Mouse (Mus musculus) left cerebral cortex, adult 2 months (tissue): ENCODE results near the gene Tnfrsf13c. TPM values are rescaled to one million over a fixed set of nuclear protein-coding genes. Genes with fewer than 3 reads are reported as not detected.

Source experiments
- DNase-seq, 2 experiments: peaks; one replicate each; pipeline ENCODE4 v3.0.0; 2021 to 2022; ENCODE audit warnings: low spot score in 2 of 2, mixed read lengths in 1 of 2; ENCODE audit errors: extremely low spot score in 1 of 2
- H3K27ac ChIP-seq: fragments of 200-600 bp; 2 replicates; pipeline ENCODE4 v1.8.1; 2022
- H3K4me3 ChIP-seq: fragments of 200-600 bp; 2 replicates; pipeline ENCODE4 v1.8.1; 2022
- CTCF ChIP-seq: fragments of 200-600 bp; IDR thresholded peaks from 2 replicates; pipeline ENCODE4 v1.8.1; 2022; ENCODE audit warnings: antibody characterized with exemption, mild to moderate bottlenecking, moderate library complexity
- intact Hi-C: fragments of 180-260 bp; cut with DNase I; formaldehyde crosslinking; loops from one replicate; pipeline ENCODE4 v1.15.1; 2025
- total RNA-seq, 2 experiments: library from RNA; stranded (reverse); gene quantifications; 2 replicates each; pipeline ENCODE4 v1.2.3; 2021

Tnfrsf13c gene
- total RNA-seq, 2 experiments from 2014 or later = 0.29 to 0.47 TPM

DNA sequence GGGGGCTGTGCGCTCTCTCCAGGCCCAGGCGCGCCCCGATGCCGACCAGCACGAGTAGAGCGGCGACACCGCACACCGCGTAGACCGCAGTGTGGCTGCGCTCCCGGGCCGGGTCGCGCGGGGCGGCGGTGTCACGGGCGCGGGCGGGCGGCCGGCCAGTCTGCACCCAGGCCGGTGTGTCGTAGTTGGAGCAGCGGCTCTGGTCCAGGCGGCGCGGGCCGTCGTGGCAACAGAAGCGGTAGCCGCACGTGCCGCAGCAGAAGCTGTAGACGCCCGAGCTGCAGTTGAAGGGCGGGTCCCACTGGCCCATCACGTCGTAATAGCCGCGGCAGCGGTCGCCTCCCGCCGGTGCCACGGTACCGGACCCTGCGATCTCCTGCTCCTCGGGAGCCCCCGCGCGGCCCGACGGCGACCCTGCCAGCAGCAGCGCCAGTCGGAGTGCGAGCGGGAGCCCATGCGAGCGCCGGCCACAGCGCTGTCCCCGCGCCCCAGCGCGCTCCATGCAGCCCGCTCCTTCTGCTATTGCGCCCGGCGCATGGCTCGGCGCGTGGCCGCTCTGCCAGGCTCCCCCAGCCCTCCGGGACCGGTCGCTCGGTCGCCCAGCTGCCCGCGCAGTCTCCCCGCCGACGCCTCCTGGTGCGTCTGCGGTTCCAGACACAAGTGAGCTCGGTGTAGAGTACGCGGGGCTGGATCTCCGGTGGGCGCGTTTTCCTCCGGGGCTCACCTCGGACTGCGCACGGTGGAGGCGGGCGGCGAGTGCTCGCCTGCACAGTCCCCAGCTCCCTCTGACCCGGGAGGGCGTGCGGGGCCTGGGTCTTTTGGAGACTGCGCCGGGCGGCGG is 12.0 kb downstream of the Tnfrsf13c start:
- Histone ChIP-seq H3K4me3 (peak overlapping the region; percentile 38), H3K27ac (no peak overlapping the region)
- no peak; the same call in 1 of the 2 replicates for TF ChIP-seq CTCF
- DNase-seq = no peak
- intact Hi-C loops = no loop called here

DNA sequence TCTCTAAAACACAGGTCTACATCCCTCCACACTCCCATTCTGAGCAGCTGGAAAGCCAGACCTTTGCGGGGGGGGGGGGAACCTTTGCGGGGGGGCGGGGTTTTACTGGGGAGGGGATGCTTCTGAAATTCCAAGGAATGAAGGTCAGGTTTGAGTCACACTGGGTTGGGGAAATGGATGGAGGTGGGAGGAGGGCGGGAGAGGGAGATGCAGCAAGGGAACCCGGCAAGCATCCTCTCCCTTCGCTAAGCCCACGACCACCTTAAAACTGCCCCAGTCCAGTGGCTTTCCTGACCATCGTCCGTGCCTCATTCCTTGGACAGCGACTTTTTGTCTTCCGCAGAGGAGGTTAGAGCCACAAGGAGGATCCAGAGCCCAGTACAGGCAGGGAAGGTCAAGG is 12.9 kb downstream of the Tnfrsf13c start:
- DNase-seq = no peak
- Histone ChIP-seq H3K4me3 (peak overlapping the region; percentile 38), H3K27ac (no peak overlapping the region)
- intact Hi-C loops = no loop called here
- no peak for TF ChIP-seq CTCF

DNA sequence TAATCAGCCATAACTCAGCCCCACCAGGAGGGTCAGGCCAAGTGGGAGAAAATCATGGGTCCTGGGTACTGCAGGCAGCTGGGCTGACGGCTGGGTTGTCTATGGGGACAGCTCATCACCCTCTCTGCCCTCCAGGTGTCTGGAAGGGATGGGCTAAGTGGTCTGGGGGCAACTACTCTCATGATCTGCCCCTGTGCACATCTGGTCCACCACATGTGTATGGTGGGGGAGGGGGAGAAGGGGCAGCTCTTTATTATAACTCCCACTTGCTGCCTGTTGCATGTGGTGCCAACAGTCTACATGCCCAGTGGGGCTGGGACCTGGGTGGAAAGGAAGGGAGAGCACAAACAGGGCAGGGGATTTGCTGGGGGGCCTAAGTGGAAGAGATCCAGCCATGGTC is 13.4 kb downstream of the Tnfrsf13c start:
- no peak for TF ChIP-seq CTCF
- Histone ChIP-seq H3K4me3 (no peak overlapping the region), H3K27ac (no peak overlapping the region)
- intact Hi-C loops = no loop called here
- no peak for DNase-seq

DNA sequence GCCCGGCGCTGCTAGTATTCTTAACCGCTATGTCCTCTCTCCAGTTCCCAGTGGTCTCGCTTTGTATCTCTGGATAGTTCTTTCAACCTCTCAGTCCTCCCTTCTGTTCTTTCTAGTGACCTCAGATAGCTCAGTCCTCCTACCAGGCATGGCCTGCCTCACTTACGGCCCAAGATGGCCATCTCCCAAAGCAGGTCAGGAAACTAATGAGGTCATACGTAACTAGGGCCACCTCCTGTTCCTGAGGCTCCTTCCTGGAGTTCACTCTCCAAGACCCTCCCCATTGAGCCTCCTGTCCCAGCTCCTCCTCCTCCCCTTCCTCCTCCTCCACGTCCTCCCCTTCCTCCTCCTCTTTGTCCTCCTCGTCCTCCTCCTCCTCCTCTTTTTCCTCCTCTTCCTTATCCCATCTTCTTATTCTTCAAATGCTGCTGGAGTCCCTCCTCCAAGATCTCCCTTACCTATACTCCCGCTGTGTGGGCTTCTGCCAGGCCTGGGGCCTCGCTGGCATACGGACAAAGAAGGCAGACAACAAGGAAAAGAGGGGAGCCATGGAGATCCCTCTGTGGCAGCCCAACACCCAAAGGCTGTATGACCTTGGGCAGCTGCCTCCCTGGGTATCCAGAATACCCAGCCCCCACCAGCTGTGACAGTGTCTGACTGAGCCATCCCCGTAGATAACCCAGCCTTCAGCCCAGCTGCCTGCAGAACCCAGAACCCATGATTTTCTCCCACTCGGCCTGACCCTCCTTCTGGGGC is 14.7 kb downstream of the Tnfrsf13c start:
- no peak overlapping the region for H3K4me3 ChIP-seq
- intact Hi-C loops = no loop called here
- DNase-seq = no peak
- H3K27ac ChIP-seq = no peak overlapping the region
- TF ChIP-seq CTCF = no peak

DNA sequence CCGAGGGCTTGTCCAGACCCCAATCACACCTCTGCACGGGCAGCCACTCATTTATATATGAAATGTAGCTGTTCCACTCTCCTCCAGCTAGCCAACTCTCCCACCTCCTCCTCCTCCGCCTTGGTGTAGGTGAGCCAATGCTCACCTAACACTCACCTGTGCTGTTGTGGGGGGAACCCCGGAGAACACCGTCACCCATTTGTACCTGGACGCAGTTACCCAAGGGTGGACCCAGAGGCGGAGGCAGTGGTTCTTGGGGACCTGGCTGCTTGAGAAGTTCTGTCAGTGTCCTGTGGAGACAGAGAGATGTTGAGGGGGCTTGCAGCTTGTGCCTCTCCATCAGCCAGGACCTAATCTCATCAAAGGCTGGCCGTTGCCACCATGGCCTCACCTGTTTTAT is 15.9 kb downstream of the Tnfrsf13c start:
- intact Hi-C loops = no loop called here
- no peak overlapping the region for H3K27ac ChIP-seq
- no peak overlapping the region for H3K4me3 ChIP-seq
- TF ChIP-seq CTCF = no peak
- no peak for DNase-seq

DNA sequence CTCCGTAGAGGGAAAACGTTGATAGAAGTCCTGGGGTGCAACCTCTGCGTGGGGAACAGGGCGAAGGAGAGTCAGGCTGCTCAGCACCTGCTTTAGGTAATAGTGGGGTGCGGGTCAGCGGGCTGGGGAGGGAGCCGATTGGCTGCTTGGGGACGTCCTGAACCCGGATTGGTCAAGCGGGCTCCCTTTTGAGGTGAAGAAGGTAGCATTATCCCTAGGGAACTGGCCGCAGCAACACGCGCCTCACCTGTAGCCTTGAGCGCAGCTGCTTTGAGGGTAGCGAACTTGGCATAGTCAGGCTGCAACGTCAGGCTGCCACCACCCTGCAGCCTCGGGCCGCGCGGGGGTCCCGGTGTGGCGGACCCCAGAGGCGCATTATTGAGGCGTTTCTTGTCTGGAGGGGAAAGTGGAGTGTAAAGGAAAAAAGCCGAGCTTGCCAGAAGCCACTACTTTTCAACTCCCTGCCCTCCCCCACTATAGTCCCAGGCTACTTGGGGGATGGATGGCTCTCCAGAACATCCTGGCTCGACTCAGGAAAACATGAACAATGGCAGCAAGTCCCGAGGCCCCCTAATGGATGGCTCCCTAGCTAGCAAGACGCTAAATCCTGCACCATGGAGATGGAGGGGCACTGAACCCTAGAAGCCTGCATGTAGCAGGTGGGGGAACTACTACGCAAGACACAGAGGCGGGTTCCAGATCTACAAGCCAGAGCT is 16.5 kb downstream of the Tnfrsf13c start:
- H3K4me3 ChIP-seq = no peak overlapping the region
- no peak overlapping the region for H3K27ac ChIP-seq

DNA sequence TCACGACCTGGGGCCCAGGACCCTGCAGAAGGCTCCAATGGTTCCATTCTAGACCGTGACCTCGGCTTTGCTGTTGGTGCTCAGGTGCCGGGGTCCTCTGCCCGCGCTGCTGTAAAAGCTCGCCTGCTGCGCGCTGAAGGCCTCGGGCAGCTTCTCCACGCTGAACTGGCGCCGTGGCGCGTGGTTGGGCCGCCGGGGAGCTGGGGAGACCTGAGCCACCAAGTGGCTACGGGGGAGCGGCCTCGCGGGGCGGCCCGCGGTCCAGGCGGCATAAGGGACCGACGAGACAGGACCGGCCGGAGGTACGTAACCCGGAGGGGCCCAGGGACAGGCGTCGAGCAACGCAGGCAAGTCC is 17.1 kb downstream of the Tnfrsf13c start:
- Histone ChIP-seq H3K27ac (no peak overlapping the region), H3K4me3 (no peak overlapping the region)
- intact Hi-C loops = no loop called here
- no peak for TF ChIP-seq CTCF
- no peak for DNase-seq

More for the DNA sequence above, 16.5 kb downstream of the Tnfrsf13c start:
- TF ChIP-seq CTCF = no peak
- intact Hi-C loops = no loop called here
- DNase-seq = no peak

DNA sequence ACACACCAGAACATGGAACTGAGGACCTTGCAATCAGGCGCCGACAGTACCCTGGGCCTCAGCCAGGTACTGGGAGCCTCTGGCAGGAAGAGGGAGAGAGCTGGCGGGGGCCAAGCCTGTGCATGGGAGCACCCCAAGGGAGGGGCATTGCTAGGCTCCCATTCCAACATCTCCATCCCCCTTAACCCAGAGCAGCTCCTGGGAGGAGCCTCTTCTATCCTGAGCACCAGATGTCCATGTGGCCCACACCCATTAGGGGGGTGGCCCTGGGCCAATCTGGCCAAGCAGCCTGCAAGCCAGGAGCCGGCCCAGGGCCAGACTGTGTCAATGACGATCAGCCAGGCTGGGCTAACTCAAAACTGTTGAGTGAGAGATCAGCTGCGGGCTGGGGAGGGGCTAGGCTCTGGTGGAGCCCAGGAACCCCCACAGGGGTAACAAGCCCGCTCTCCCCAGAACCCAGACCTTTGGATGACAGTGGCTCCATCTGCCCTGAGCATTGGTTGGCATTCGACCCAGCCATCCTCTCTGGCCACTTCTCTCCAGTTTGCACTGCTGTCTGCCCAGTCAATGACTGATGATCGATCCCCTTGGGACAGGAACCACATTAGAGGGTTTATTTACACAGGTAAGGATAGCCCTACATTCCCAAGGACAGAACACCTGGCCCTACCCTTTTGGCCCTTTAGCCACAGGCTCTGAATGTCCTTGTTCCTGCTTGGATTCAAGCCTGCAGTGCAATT is 17.6 kb downstream of the Tnfrsf13c start:
- no peak for DNase-seq
- H3K4me3 ChIP-seq = no peak overlapping the region
- TF ChIP-seq CTCF = no peak

DNA sequence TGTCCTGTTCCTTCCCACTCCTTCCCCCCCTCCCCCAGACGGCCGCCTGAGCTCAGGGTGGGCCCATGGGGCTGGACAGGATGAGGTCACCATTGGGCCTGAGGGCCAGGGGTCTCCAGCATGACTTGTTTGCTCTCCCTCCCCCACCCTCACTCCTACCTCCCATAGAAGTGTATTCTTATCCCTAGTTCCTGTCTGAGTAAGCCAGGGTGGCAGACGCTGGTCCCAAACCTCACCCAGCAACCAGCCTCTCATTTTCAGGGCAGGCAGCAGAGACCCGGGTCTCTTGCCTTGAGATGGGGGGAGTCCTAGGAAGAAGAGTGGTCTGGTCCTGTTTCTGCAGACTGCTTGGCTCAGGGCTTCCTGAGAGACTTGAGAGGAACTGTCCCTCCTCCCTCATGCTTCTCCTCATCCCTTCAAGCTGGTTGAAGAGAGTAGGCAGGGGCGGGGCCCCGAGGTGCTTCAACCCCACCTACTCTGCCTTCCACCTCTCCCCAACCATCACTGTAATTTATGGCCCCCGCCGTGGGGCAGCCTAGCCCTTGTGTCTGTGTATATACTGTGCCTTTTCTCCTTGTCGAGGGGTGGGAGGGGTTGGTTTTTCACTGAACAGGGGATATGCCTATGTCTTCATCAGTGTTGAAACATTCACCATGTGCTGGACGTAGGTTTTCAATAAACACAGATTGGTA is 19.3 kb downstream of the Tnfrsf13c start:
- Histone ChIP-seq H3K4me3 (no peak overlapping the region), H3K27ac (no peak overlapping the region)
- no peak for DNase-seq
- intact Hi-C loops = no loop called here
- no peak for TF ChIP-seq CTCF

More for the DNA sequence above, 17.6 kb downstream of the Tnfrsf13c start:
- no peak overlapping the region for H3K27ac ChIP-seq
- intact Hi-C loops = no loop called here

DNA sequence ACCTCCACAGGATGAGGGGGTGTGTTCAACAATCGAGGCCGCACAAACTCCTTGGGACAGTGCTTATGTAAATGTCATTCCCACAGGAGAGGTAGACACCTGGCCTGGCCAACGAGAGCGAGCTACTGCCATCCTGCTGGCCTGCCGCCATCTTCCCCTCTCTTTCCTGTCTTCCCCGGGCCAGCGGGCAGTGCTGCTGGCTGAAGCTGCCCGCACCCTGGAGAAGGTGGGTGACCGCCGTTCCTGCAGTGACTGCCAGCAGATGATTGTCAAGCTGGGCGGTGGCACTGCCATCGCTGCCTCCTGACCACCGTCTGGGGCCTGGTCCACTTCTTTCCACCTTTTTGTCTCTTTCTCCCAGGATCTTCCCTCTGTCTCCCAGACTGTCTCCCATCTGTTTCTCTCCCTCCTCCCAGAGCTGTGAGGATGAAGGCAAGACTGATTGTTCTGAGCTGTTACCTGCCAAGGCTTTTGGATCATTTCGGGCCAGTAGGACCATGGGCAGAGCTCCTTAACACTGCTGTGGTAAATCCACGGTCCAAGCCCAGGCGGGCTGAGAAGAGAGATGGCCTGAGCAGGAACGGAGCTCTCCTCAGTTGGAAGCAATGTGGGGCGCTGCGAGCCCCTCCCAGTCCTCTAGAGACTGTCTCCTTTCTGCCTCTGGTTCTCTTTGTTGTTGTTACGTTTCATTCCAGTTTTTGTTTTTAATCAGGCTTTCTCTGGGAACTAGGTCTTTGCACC is 20.4 kb downstream of the Tnfrsf13c start:
- intact Hi-C loops = no loop called here
- no peak for TF ChIP-seq CTCF
- no peak overlapping the region for H3K4me3 ChIP-seq
- DNase-seq = no peak
- peak overlapping the region; percentile 37; the same call in 1 of the 2 replicates for H3K27ac ChIP-seq
